Mouse (Mus musculus): ENCODE results near the gene Taf8.
"Not testable (repeated sequence)": the region's sequence is repeated elsewhere in the genome, so short reads cannot be mapped to it uniquely, and the experiment has no call there.

Taf8 gene

DNA sequence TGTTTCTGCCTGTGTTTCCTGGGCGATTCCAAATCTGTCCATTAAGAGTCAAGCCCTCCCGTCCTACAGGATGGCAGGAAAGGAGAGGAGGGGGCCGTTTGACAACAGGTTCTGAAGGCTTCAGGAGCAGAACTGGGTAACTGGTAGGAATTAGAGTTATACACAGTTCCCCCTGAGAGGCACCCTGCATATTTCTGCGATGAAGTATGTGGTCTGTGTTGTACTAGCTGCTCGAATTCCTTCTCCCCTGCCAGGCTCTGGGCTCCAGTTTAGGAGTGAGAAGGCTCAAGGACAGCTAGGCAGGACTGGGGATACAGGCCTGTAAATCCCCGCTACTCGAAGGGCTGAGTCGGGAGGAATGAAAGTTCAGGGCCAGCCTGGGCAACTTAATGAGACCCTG is 16.1 kb upstream of the Taf8 start:
- no peak for DNase-seq (ENCODE audit: low read depth, low spot score)

DNA sequence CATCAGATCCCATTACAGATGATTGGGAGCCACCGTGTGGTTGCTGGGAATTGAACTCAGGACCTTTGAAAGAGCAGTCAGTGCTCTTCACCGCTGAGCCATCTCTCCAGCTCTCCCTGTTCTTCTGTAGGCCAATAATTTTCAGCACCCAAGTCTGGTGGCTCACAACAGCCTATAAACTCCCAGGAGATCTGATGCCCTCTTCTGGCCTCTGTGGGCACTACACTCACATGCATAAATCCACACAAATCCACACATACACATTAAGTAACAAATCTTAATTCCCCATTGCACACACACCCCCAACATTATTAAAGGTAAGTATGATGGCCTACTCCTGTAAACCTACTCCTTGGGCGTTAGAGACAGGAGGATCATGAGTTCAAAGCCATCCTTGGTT is 14.1 kb upstream of the Taf8 start:
- DNase-seq (ENCODE audit: low read depth, low spot score), result peak; percentile 45

DNA sequence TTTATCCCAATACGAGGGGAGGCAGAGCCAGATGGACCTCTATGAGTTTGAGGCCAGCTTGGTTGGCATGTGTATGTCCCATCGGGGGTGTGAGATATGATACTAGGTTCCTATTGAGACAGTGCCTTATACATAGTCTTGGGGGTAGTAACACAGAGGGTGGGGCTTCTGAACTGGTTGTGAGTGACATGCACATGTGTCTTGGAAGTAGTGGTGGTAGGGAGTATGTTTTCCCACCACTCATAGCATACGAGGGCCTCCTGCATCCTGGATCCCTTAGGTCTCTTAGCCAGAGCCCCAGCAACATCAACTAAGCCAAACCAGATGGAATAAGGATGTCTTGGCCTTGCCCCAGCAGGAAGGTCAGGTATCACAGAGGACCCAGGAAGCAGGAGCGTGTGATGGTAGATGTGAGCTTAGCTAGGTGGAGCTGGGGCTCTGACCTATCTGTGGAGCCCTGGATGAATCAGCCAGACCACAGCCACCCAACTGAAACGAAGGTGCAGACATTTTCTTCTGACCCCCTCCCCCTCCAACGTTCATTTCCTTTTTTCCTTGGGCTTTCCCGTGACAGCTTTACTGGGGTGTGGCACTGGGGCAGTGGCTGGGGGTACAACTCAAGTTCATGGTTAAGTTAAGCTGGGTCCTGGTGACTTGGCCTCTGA is 13.2 kb upstream of the Taf8 start:
- peak; percentile 66 for DNase-seq (ENCODE audit: low read depth, low spot score)

DNA sequence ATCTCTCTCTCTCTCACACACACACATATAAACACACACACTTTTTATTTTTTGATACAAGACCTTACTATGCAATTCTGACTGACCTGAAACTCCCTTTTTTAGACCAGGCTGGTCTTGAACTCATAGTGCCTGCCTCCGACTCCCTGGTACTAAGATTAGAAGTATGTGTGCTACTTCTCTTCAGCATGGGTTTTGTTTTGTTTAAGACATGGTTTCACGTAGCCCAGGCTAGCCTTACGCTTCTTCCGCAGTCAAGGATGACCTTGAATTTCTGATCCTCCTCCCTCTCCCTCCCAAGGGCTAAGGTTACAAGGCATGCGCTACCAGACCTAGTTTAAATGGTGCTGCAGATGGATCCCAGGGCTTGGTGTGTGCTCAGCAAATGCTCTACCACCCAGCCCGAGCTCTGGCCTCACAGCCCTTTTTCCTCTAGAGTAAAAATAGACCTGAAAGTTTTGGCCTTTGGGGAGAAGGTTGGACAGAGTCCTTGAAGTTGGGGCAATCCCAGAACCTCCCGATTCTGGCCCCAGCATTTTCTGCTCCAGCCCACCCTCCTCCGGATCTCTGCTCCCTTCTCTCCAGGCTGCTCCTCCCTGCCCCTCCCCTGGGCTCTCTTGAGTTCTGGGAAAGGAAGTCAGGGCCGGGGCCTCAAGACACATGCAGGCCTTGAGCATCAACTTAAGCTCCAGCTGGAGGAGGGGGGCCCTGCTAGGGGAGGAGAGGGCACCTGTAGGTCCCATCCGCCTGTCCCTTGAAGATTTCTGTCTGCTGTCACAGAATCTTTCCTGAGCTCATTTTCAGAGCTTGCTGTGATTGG is 11.1 kb upstream of the Taf8 start:
- DNase-seq (ENCODE audit: low read depth, low spot score), result no peak

DNA sequence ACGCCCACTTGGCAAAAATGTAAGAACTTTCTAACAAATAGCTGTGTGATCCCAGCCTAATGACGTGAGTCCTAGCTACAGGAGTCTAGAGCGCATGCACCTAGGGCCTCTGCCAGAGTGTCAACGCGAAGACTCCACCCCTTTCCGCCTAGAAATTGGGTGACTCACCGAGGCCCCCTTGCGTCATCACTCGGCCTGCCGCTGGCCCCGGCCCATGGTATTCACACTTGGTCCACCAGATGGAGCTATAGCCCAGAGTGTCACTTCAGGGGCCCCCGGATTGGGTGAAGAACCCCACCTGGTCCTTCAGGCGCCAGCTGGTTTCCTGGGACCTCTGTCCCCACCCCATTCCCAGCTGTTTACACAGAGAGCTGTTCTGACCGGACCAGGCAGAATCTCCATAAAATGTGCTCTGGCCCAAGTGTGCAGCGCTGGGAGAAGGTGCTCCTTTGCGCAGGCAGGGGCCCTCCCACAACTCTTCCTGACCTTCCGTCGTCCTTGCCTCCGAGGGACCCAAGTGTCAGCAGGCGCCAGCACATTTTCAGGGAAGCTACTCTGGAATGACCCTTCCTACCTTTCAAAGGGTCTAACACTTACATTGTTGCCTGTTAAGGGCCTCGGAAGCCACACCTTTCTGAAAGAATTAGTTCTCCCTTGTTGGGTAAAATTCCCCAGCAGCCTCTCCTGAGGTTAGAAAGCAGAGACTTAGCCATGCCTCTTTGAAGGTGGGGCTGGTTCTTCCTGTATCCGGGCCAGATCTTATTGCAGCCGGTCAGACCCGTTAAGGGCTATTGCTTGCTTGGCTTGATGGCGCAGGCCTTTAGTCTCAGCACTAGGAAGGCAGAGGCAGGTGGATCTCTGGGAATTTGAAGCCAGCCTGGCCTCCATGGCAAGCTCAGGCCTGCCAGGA is 9.3 kb upstream of the Taf8 start:
- DNase-seq (ENCODE audit: low read depth, low spot score), result peak; percentile 96

DNA sequence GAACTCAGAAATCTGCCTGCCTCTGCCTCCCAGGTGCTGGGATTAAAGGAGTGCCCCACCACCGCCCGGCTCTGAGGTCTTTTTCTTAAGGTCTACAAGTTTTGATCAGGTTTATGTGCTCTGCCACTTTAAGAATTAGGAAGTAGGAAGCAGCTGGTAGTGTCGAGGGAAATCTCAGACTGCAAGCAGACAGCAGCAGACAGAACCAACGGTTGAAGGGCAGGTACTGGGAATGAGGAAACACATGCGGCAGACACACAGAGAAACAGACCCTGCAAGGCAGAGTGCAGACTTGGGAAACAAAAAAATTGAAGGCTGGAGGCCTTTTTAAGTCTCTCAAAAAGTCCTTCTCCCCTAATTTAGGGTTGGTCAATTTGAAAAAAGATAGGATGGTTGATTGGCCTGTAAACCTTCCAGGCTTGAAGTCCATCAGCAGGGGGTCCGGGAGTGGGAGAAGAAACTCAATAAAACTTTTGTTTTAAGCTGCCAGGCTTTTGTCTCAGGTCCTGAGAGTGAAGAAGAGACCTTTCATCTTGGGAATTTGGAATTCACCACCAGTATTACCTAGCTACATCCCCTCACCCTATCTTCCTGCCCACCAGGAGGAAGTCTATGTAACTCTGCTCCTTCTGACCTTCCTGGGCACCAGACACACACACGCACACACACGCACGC is 7.1 kb upstream of the Taf8 start:
- DNase-seq (ENCODE audit: low read depth, low spot score), result peak; percentile 31

DNA sequence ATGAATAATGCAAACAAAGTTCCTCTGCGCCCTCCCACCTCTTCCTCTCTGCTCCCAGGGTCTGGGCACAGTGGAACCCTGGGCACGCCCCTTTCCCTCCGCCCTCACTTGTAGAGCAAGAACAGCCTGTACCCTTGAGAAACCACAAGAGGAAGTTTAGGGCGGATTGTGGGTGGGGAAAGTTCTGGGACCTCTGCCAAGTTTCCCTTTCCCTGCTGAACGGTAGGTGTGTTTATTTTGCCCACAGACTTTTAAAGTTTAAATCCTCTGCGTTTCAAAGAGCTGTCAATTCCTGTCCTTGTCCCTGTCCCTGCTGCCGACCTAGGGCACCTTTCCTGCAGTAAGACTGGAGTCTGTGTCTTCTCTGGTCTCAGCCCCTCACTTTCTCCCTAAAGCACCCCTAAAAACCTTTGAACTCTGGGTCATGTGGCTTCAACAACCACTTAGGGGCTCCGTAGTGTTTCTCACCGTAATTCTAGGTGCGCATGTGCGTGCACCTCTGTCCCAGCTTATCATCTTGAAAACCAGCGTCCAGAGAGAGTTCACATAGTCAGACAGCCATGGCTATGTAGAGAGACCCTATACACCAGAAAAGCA is 6.0 kb upstream of the Taf8 start:
- DNase-seq (ENCODE audit: low read depth, low spot score), result peak; percentile 98

DNA sequence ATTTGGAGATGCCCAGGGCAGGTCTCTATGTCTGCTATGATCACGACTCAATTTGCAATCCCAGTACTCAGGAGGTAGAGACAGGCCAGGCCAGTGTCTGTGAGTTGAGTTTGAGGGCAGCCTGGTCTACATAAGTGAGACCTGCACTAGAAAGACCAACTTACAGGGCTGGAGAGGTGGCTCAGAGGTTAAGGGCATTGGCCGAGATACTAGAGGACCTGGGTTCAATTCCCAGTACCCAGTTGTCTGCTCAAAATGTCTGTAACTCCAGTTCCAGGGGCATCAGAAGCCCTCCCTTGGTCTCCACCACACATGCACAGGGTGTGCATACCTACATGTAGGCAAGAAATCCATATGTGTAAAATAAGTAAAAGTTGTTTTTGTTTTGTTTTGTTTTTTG is 5.4 kb upstream of the Taf8 start:
- no peak for DNase-seq (ENCODE audit: low read depth, low spot score)

DNA sequence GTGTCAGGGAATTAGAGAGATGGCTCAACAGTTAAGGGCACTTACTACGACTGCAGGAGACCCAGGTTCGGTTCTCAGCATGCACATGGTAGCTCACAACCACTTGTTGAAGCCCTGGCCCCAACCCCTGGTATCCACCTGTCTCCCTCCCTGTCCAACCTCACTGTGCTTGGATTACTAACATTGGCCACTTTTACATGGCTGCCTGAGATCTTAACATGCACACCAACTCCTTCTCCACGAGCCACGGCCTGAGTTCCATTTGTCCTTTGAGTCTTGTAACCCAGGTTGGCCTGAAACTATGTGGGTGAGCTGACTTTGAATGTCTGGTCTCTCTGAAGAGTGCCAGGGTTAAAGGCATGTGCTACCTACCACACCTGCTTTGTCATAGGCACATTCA is 4.6 kb upstream of the Taf8 start:
- no peak for DNase-seq (ENCODE audit: low read depth, low spot score)

DNA sequence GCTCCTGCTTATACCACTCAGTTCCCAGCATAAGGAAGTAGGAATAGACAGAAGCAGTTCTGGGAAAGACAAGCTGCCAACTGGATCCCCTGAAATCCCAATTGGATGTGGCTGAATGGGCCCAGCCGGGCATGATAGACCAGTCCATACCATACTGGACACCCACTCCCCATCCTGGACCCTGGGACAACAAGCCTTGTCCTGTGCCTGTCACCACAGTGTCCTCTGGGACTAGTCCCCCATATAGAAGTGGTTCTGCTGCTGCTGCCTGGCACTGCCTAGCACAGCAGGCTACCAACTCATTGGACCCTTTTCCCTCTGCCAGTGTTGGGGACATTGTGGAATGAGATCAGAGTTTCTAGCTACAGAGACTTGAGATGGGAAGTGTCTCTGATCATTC is 4.0 kb upstream of the Taf8 start:
- no peak for DNase-seq (ENCODE audit: low read depth, low spot score)

DNA sequence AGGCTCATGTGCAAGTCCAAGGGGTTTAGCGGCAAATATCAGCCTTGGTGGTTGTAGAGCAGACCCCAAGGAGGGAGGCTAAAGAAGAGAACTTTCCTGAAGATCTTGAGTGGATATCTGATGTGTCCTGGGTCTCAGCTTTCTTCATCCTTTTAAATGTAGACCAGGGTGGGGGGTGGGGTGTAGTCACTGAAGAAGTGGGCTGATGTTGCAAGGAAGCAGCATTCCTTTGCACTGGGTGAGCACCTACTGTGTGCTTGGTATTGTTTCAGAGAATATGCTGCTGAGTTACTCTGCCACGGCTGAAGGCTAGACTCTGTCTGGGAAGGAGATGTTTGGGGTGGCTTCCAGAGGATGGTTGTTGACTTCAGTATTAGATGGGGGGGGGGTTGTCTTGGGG is 3.5 kb upstream of the Taf8 start:
- DNase-seq (ENCODE audit: low read depth, low spot score), result no peak

DNA sequence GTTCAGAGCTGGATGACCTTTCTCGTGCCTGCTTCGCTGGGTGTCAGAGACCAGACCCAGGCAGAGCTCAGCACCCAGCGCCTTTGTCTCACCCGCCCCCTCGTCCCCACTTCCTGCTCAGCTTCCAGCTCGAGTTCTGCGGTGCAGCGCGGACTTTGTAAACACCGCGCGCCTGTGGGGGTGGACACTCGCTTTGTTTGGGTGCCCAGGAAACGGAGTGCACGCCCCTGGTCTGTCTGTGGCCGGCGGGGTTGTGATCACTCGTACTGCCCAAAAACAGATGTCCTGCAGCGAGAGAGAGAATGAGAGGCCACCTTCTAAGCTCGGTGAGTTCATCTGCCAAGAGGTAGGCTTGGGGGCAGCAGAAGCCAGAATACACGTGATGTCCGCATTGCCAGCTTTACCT is 2.9 kb upstream of the Taf8 start, which contains the start of gene Ccnd3:
Gene Ccnd3, plus strand, starts transcription at position 111 of the 406 bp plus-strand sequence.
- DNase-seq (ENCODE audit: low read depth, low spot score), result peak; percentile 86

DNA sequence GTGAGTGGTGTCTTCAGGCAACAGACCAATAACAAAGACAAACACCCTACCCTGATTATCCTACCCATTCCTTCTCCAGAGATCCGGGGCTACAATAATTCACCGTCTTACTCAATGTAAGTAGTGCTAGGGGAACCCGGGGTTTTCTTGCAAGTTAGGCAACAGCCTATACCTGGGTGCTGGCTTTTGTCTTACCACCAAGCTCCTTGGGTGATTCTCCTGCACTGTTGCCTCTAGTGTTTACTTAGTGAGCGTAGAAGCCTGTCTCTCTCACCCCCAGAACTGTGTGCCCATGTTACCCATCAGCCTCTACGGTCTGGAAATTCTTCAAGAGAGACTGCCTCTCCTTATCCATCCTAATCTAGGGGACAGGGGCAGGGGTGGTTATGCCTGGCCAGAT is 2.1 kb upstream of the Taf8 start:
- DNase-seq (ENCODE audit: low read depth, low spot score), result no peak

DNA sequence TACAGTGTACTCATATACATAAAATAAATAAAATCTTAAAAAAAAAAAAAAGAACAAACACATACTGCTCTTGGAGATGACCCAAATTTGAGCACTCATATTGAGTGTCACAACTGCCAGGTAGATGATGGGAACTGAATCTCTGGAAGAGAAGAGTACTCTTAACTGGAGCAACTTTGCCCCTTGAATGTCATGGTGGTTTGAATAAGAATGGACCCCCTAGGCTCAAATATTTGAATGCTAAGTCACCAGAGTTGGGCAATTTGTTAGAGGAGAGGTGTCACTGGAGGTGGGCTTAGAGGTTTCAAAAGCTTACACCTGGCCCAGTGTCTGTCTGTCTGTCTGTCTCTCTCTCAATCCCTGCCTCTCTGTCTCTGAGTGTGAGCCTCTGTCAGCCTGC is 1.6 kb upstream of the Taf8 start:
- DNase-seq (ENCODE audit: low read depth, low spot score), result no peak

DNA sequence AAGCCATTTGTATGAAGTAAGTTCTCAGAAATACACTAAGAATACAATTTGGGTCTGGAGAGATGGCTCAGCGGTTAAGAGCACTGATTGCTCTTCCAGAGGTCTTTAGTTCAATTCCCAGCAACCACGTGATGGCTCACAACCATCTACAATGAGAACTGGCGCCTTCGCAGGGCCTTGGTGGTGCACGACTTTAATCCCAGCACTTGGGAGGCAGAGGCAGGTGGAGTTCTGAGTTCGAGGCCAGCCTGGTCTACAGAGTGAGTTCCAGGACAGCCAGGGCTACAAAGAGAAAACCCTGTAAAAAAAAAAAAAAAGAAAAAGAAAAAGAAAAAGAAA is 584 bp upstream of the Taf8 start:
- DNase-seq (ENCODE audit: low read depth, low spot score), result not testable (repeated sequence)

DNA sequence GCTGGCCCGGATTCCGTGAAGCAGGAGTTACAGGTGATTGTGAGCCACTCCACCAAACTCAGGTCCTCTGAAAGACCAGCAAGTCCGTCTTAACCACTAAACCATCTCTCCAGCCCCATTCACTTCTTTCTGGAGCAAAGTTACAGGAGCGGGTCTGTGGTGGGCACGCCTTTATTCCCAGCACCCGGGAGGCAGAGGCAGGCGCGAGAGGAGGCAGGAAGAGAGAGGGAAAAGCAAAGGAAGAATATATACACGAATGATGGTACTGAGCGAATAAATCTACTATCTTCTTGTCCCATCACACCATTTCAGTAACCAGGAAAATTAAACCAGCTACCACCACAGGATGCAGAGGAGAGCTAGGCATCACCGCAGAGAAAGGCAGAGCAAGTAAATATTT is 561 bp downstream of the Taf8 start:
- no peak for DNase-seq (ENCODE audit: low read depth, low spot score)

DNA sequence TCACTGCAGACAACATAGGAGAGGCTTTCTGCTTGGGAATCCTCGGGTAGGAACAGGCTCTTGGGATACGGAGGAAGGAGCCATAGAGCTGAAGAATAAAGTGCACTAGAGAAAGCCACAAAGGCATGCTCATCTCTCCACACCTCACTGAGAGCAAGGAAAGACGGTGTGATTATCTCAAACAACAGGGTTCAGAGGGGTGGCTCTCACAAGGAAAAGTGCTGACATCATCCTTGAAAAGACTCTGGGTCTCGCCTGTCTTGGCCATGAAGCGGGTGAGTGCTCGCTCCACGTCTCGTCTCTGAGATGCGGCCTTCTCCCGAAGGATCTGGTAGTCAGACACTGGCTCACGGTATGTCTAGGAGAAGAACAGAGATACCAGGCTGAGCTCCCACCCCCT is 8.0 kb downstream of the Taf8 start:
- no peak for DNase-seq (ENCODE audit: low read depth, low spot score)

DNA sequence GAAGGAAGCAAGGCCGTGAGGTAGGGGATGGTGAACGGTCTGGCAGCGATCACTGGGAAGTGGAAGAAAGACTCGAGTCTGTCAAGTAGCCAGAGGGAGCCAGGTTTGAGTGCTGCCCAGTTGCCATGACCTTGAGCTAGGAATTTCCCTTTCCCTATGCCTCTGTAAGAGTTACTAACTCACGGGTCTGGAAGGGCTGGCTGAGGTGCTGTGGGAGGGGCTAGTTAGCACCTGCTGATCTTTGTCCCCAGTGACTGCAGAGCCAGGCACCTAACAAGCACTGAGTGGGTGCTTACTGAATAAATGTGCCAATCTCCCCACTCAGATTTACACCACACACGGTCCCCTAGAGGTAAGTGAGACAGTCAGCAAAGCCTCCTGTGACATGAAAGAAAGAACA is 8.4 kb downstream of the Taf8 start:
- no peak for DNase-seq (ENCODE audit: low read depth, low spot score)

DNA sequence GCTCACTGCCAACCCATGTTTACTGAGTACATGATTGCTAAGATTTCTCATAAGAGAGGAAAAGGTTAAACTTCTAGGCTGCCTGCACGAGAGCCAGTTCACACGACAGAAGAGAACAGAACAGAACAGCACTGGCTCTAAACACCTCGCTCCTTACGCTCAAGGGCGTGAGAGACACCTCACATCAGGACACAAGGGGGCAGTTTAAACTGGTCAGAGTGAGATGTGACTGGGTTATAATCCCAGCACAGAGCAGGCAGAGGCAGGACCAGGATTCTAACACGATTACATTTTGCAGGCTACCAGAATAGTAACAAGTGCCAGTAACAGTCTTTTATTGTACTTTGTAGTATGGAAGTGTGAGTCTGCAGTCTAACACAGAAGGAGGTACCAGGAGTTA is 9.4 kb downstream of the Taf8 start:
- DNase-seq (ENCODE audit: low read depth, low spot score), result no peak

DNA sequence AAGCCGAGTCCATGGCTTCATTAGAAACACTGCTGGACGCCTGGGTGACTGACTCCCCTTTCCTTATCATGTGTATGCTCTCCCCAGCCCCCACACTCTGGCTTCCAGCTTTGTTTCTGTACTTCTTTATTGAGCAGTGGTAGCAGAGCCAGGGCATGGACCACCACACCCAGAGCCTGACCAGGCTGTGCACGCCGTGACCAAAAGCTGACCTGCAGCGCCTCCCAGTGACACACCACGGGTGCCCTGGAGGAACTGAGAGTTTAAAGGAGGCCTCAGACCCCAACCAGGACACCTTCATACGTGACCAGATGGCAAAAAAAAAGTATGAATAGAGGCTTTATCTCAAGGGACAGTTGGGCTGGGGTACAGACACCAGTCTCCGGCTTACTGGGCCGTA is 11.3 kb downstream of the Taf8 start:
- DNase-seq (ENCODE audit: low read depth, low spot score), result no peak

DNA sequence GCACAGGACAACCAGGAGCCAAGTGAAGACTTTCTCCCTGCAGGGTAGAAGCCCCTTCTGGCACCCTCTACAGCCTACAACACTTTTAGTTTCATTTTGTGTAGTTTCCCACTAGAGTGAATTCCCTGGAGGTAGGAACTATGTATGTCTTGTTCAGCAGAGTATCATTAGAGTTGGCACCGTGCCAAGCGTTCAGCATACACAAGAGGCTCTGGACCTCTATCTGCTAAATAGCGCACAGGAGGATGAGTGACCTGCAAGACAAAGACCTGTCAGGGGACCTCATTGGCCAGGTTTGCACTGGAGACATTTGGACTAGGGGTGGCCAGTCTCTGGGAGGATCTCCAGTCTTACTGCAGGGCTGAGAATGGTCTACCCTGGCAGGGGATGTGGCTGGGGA is 16.3 kb downstream of the Taf8 start:
- no peak for DNase-seq (ENCODE audit: low read depth, low spot score)
